Mouse (Mus musculus): ENCODE measurements around the gene Mospd3.

DNA sequence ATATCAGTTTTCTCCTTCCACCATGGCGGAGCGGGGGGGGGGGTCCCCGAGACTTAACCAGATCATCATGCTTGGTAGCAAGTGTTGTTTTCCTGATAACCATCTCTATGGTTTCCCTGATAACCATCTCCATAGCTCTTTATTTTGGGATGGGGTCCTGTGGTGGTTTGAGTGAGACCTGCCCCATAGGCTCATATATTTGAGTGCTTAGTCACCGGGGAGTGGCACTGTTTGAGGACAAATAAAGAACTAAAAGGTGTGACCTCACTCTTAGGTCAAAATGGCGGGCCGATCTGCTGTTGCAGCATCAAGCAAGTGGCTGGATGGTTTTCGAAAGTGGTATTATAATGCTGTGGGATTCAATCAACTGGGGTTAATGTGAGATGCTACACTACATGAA, 14.5 kb upstream of the Mospd3 start:
- TF ChIP-seq GATA1 (IDR thresholded peaks at IDR 0.05; ENCODE audit: borderline replicate concordance, low read length) (no peak), FLI1 (IDR thresholded peaks at IDR 0.05; ENCODE audit: low read length) (no peak)
